Mouse (Mus musculus) heart, adult 2 months (tissue): ENCODE measurements around the gene Gm20671. TPM values are rescaled to one million over a fixed set of nuclear protein-coding genes. Genes with fewer than 3 reads are reported as not detected.
"Not testable (repeated sequence)": the region's sequence is repeated elsewhere in the genome, so short reads cannot be mapped to it uniquely, and the experiment has no call there.

Experiments
- DNase-seq, 2 experiments: peaks; one replicate each; pipeline ENCODE4 v3.0.0; 2021
- H3K27ac ChIP-seq: fragments of 200-600 bp; 2 replicates; pipeline ENCODE4 v1.8.1; 2022
- H3K27me3 ChIP-seq: fragments of 200-500 bp; 2 replicates; pipeline ENCODE4 v1.6.1; 2012; ENCODE audit warnings: mild to moderate bottlenecking, low read length, inconsistent platforms, mixed read lengths; ENCODE audit not compliant: control insufficient read depth, insufficient read depth
- H3K36me3 ChIP-seq: fragments of 200-500 bp; 2 replicates; pipeline ENCODE4 v1.6.1; 2012; ENCODE audit warnings: low read length, inconsistent platforms; ENCODE audit not compliant: control insufficient read depth, insufficient read depth
- H3K4me1 ChIP-seq: fragments of 200-500 bp; 2 replicates; pipeline ENCODE4 v1.6.1; 2011; ENCODE audit warnings: low read length; ENCODE audit not compliant: control insufficient read depth, insufficient read depth
- H3K4me3 ChIP-seq: fragments of 200-600 bp; 2 replicates; pipeline ENCODE4 v1.8.1; 2022
- H3K79me2 ChIP-seq: fragments of 200-500 bp; replicated peaks from 2 replicates; pipeline ENCODE4 v1.6.1; 2012; ENCODE audit warnings: mild to moderate bottlenecking, inconsistent platforms, low read length, moderate library complexity, mixed read lengths; ENCODE audit not compliant: control insufficient read depth, insufficient read depth
- H3K9ac ChIP-seq: fragments of 200-500 bp; 2 replicates; pipeline ENCODE4 v1.6.1; 2012; ENCODE audit warnings: low read depth, mild to moderate bottlenecking, control low read depth, inconsistent platforms, low read length, mixed read lengths
- CTCF ChIP-seq: fragments of 200-600 bp; IDR thresholded peaks from 2 replicates; pipeline ENCODE4 v1.8.1; 2022; ENCODE audit warnings: antibody characterized with exemption, mild to moderate bottlenecking, moderate library complexity
- EP300 ChIP-seq: fragments of 200-500 bp; IDR thresholded peaks from 2 replicates; pipeline ENCODE4 v1.6.1; 2011; ENCODE audit warnings: low read depth, low read length, control low read depth; ENCODE audit not compliant: insufficient read depth
- POLR2A ChIP-seq: fragments of 200-500 bp; IDR thresholded peaks from 2 replicates; pipeline ENCODE4 v1.6.1; 2011; ENCODE audit warnings: mild to moderate bottlenecking, low read depth, low read length, control low read depth; ENCODE audit not compliant: insufficient read depth
- WGBS: fragments of 180-500 bp; shearing (Covaris S2); methylation state at CpG from one replicate; pipeline ENCODE4 v1.1.7; 2018; 5-methylcytosine and 5-hydroxymethylcytosine counted together
- intact Hi-C: fragments of 180-260 bp; cut with DNase I; formaldehyde crosslinking; loops from one replicate; pipeline ENCODE4 v1.15.1; 2025
- polyA plus RNA-seq: library from polyadenylated mRNA; depleted of rRNA; stranded (reverse); fragments of >200 nt; gene quantifications from 2 replicates; pipeline ENCODE4 v1.2.3, GENCODE M21; 2012
- total RNA-seq, 2 experiments: library from RNA; stranded (reverse); gene quantifications; 2 replicates each; pipeline ENCODE4 v1.2.3; 2021

The Gm20671 gene
- total and polyA plus RNA-seq, 3 experiments = 0.97 to 1.3 (median 1.2) TPM

GRCm38 (mm10) chr5:32735779-32736178, 91.1 kb downstream of the Gm20671 start:
- no peaks in the 10 kb centered on the region for H3K36me3 ChIP-seq
- DNase-seq = no peak
- no peak overlapping the region for H3K4me3 ChIP-seq
- H3K4me1 ChIP-seq = no peaks in the 10 kb centered on the region
- TF ChIP-seq POLR2A (no peak), EP300 (no peak), CTCF (no peak)
- intact Hi-C loops = no loop called here
- 83% methylated on average over 6 of the region's 6 CpGs for WGBS
- no peaks in the 10 kb centered on the region for H3K27me3 ChIP-seq
- no peak overlapping the region for H3K27ac ChIP-seq
- H3K9ac ChIP-seq = no peak overlapping the region
- H3K79me2 ChIP-seq = no peaks in the 10 kb centered on the region

GRCm38 (mm10) chr5:32733892-32734291, 93.0 kb downstream of the Gm20671 start:
- H3K27ac ChIP-seq, H3K4me1 ChIP-seq, DNase-seq, H3K36me3 ChIP-seq, intact Hi-C loops, H3K79me2 ChIP-seq, H3K4me3 ChIP-seq, H3K9ac ChIP-seq, H3K27me3 ChIP-seq: not testable (repeated sequence)
- 94% methylated on average over 6 of the region's 6 CpGs for WGBS

DNA sequence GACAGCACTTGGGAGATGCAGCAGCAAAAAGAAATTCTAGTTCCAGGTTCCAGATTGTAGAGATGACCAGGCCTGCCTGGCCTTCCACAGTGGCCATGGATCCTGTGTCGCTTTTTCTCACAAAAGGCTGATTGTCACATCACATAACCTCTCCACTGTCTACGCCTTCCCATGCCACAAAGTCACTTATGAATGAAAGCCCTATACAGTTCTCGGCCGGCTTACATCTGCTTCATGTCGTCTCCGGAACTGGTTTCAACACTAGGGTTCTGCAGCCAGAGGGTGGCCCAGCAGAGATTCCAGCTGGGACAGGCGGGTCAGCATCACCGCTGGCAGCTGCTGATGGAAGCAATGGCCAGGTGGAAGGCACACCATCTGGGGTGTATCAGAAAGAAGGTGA, 98.1 kb downstream of the Gm20671 start:
- no peak overlapping the region for H3K4me3 ChIP-seq
- no peak overlapping the region for H3K27ac ChIP-seq
- H3K79me2 ChIP-seq = no peaks in the 10 kb centered on the region
- H3K27me3 ChIP-seq = no peaks in the 10 kb centered on the region
- no peak for DNase-seq
- TF ChIP-seq CTCF (no peak), EP300 (no peak), POLR2A (no peak)
- WGBS = 77% methylated on average over 8 of the region's 8 CpGs
- no peaks in the 10 kb centered on the region for H3K36me3 ChIP-seq
- no peak overlapping the region for H3K9ac ChIP-seq
- H3K4me1 ChIP-seq = no peaks in the 10 kb centered on the region
- intact Hi-C loops = no loop called here

DNA sequence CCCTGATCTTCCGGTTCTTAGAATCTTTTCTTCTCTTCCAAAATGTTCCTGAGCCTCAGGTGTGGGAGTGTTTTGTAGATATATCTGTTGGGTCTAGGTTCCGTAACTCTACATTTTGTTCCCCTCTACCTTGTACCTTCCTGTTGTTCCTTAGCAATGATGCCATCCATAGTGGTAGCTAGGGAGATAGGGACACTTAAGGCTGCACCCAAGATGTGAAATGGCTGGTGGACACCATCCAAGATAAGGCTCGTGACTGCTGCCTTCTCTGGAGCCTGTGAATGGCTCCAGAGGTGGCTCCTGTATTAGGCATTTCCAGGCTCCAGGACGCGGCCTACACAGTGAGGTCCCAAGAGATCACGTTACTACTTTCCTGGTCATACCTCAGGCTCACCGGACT, 98.6 kb downstream of the Gm20671 start:
- TF ChIP-seq CTCF (no peak), POLR2A (no peak), EP300 (no peak)
- H3K27ac ChIP-seq = no peak overlapping the region
- no peaks in the 10 kb centered on the region for H3K27me3 ChIP-seq
- H3K4me3 ChIP-seq = no peak overlapping the region
- H3K9ac ChIP-seq = no peak overlapping the region
- DNase-seq = no peak
- 64% methylated on average over 7 of the region's 7 CpGs for WGBS
- intact Hi-C loops = no loop called here
- no peaks in the 10 kb centered on the region for H3K79me2 ChIP-seq
- H3K36me3 ChIP-seq = no peaks in the 10 kb centered on the region
- H3K4me1 ChIP-seq = no peaks in the 10 kb centered on the region

DNA sequence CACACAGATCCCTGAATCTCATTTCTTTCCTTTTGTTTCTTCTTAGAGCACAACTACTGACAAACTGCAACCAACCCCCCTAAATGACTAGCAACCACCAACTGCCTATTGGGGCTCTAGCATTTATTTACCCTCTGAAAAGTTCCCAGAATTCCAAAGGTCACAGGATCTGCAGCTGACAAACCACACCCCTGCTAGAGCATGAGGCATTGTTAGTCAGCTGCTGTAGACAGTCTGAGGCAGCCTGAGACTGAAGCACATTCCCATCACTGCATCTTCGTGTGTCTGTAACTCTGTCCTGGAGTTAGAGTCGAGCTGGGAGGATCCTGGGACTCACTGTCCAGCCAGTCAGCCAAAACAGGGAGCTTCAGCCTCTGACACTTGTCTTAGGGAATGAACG, 101.5 kb downstream of the Gm20671 start:
- H3K9ac ChIP-seq, H3K27me3 ChIP-seq, H3K36me3 ChIP-seq, H3K4me1 ChIP-seq, intact Hi-C loops, H3K79me2 ChIP-seq, DNase-seq, H3K4me3 ChIP-seq, H3K27ac ChIP-seq: not testable (repeated sequence)
- 64% methylated on average over 3 of the region's 3 CpGs for WGBS

- TF ChIP-seq CTCF (no peak), POLR2A (no peak), EP300 (no peak)
- H3K27me3 ChIP-seq = no peaks in the 10 kb centered on the region
- H3K27ac ChIP-seq = no peak overlapping the region
- no peaks in the 10 kb centered on the region for H3K36me3 ChIP-seq
- no peaks in the 10 kb centered on the region for H3K4me1 ChIP-seq
- 80% methylated on average over 7 of the region's 7 CpGs for WGBS
- H3K9ac ChIP-seq = no peak overlapping the region
- DNase-seq = no peak
- no peak overlapping the region for H3K4me3 ChIP-seq
- H3K79me2 ChIP-seq = no peaks in the 10 kb centered on the region
- intact Hi-C loops = no loop called here
Observed at GRCm38 (mm10) chr5:32723981-32724380, 102.9 kb downstream of the Gm20671 start.

- H3K4me3 ChIP-seq, H3K4me1 ChIP-seq, H3K27ac ChIP-seq, H3K27me3 ChIP-seq, intact Hi-C loops, DNase-seq, H3K9ac ChIP-seq, H3K36me3 ChIP-seq, H3K79me2 ChIP-seq: not testable (repeated sequence)
- 84% methylated on average over 8 of the region's 8 CpGs for WGBS
Observed at GRCm38 (mm10) chr5:32722711-32723110, 104.2 kb downstream of the Gm20671 start.
